Mouse (Mus musculus) lung, adult 2 months (tissue): ENCODE results near the gene Iqschfp.

ENCODE experiments used
- CTCF ChIP-seq: fragments of 200-500 bp; IDR thresholded peaks from 2 replicates; pipeline ENCODE4 v1.5.1; 2011; ENCODE audit warnings: mild to moderate bottlenecking, low read length, control low read depth; ENCODE audit not compliant: insufficient read depth
- POLR2A ChIP-seq: fragments of 200-500 bp; IDR thresholded peaks from 2 replicates; pipeline ENCODE4 v1.6.1; 2011; ENCODE audit warnings: low read depth, mild to moderate bottlenecking, control low read depth, low read length, borderline replicate concordance; ENCODE audit errors: extremely low read depth

DNA sequence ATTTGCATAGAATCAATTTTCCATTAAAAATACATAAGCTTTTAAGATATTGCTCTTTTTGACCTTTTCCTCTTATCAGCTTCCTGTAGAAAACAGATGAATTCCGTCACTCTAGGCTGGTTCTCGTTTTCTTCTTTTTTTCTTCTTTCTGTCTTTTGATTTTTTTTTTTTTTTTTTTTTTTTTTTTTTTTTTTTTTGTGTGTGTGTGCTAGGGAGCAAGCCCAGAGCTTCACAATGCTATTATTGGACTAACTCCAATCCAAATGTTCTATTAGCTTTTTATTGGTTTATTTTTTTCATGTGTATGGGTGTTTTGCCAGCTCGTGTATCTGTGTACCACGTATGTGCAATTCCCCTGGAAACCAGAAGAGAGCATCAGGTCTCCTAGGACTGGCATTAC lies 592.5 kb downstream of the Iqschfp start:
- no peak for TF ChIP-seq CTCF
- no peak for TF ChIP-seq POLR2A
